Mouse (Mus musculus): ENCODE data around the gene Fbxo46. TPM values are rescaled to one million over a fixed set of nuclear protein-coding genes. Genes with fewer than 3 reads are reported as not detected.

Fbxo46 gene
- total RNA-seq, 4 experiments from 2014 or later: 13.3 to 15.1 (median 14.4) TPM

DNA sequence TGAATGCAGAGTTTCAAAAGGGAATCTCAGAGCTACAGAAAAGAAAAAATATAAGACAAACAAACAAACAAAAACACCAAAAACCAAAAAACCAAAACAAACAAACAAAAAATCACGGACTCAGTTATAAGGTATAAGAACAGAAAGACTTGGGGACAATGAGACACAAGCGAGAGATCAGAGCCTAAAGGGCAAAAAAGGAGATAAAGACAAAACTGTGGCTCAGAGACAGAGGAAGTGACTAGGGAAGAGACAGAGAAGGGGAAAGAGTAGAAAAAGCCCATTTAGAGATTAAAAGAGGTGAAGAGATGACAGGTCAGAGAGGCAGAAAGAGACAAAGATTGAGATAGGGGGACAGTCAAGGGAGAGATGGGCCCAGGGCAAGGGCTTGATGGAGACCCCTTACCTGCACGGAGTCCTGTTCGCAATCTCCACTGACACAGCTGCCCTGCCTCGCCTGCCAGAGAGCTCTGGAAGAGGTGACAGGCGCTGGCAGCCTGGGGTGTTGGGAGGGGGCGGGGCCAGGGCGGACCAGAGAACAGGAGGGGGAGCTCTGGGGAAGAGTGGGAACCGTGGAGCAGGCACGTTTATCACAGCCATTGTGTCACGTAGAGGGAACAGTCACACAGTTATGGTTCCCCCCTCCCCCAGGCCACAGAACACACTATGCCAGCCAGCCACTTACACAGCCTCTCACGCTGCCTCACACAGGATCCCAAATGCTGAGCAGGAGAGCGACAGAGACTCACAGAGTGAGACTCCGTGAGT lies 46.2 kb downstream of the Fbxo46 start, which contains the start of gene Gipr:
Gene Gipr, minus strand, starts transcription at position 472 of the 768 bp plus-strand sequence.
- DNase-seq (ENCODE audit: low spot score in 2 of 2): no peak

- DNase-seq (ENCODE audit: low spot score in 2 of 2): no peak
Observed at GRCm38 (mm10) chr7:19166990-19167389, 47.3 kb downstream of the Fbxo46 start.

DNA sequence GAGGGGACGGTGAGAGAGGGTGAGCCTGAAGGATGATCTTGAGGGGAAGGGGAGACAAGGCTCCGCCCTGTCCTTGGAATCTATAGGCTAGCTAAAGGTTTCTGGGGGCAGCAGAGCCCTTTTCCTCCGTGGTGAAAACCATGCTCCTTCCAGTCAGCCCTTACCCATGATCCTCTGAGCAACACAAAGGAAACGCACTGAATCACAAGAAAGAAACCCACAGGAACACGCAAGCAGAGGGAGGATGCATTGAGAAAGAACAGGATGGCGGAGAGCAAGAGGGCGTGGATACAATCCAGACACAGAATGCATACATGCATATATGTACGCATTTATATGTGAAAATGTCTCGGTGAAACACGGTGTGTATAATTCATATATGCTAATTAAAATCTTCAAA lies 49.8 kb downstream of the Fbxo46 start:
- DNase-seq (ENCODE audit: low spot score in 2 of 2): no peak

- DNase-seq (ENCODE audit: low spot score in 2 of 2): no peak
Observed at GRCm38 (mm10) chr7:19170142-19170541, 50.5 kb downstream of the Fbxo46 start.

GRCm38 (mm10) chr7:19171831-19172230 lies 52.2 kb downstream of the Fbxo46 start:
- DNase-seq (ENCODE audit: low spot score in 2 of 2): no peak

DNA sequence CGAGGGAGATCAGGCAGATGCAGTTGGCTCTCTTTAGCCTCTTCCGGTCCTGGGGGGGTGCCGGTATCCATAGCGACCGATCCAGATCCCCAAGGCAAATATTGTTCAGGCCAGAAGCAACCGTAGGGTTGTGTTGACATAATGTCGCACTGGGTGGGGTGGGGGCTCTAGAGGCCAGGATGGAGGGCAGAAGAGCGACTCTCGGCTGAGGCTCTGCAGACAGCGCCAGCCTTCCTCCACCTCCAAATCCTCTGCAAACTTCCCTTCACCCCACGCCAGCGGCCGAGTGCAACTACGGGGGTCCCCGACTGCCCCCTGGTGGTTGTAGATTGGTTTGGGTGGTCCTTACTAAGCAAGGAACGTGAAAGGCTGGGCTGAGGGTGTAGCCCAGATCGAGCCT lies 53.2 kb downstream of the Fbxo46 start:
- DNase-seq (ENCODE audit: low spot score in 2 of 2): peak; percentile 72 to 83

DNA sequence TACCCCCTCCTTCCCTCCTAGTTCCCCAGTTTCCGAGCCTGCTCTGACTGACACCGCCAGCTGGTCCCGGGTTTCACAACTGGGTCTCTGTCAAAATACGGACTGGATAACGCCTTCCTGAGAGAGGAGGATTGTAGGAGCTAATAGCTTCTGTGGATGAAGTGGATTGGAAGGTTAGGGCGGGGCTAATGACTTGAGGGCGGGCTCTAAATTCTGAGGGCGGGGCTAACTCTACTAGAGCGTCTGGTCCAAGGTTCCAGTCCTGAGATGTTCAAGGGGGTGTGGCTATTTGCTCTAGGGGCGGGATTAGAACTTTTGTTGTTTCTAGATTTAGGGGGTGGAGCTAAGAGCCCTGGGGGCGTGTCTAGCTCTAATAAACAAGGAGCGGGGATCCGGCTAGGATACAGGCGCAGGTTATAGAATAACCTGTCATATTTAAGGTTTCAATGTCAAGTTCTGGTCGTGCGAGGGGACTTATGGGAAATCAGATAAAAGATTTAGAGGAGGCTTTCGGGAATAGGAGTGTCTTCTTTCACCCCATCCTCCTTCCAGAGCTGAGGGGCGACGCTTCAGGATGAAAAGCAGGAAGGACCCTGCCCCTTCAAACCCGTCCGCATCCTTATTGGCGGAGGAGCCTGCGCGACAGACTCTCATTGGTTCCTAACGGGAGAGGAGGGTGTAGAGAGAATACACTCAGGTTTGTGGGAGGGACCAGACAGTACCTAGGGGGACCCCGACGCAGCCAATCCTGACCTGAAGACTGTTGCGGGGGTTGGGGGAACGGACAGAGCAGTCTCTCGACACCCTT lies 56.3 kb downstream of the Fbxo46 start, which contains the start of gene Eml2:
Gene Eml2, plus strand, starts transcription at position 714 of the 808 bp plus-strand sequence.
- peak; percentile 90 to 92 for DNase-seq (ENCODE audit: low spot score in 2 of 2)

DNA sequence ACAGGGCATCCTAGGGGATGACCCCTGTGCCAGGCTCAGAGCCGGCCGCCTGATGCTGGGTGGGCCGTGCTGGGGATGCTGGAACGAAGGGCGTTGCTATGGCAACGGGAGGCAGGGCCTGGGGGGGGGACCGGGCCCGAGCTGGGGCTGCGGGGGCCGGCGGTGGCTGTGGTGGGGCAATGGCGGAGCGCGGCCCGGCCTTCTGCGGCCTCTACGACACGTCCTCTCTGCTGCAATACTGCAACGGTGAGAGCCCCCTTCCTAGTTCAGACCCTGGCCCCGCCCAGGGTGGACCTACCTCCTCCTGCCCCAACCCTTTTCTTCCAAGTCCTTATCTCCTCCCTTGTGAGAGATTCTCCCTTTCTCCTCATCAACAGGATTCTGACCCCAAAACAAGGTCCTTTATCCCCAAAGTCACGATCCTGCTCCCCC lies 56.9 kb downstream of the Fbxo46 start:
- DNase-seq (ENCODE audit: low spot score in 2 of 2): no peak

DNA sequence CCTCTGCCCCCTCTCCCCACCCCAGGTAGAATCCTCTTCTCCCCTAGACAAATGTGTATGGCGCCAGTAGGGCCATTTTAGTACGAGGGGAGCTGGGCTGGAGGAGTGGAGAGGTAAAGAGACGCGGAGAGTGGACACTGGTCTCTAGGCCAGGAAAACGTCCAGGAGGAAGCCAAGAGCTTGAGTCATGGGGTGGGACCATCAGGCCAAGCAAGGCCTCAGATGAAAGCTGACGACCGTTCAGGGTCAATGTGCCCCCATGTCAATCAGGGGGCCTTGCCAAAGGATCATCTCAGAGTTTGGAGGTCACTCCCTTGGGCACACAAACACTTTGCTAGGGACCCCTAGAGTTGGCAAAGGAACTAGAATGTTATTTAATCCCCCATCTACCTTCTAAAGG lies 57.6 kb downstream of the Fbxo46 start:
- no peak for DNase-seq (ENCODE audit: low spot score in 2 of 2)

DNA sequence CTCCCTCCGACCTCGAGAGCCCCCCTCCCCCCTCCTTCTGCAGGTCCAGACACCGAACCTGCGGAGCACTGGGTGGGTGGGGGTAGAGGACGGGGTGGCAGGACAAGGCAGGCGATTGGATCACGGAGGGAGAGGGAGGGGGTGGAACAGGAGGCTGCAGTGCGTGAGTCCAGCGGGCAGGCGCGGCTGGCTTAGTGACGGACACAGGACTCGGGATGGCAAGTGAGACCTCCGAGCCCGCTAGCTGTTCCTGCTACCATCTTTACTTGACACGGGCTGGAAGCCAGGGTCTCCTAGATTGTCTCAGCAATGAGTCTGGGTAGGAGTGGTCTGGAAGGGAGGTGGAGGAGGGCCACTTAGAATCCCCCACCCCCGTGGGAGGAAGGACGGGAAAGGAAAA lies 58.4 kb downstream of the Fbxo46 start:
- DNase-seq (ENCODE audit: low spot score in 2 of 2): peak in 1 of 2 experiments; percentile 52

DNA sequence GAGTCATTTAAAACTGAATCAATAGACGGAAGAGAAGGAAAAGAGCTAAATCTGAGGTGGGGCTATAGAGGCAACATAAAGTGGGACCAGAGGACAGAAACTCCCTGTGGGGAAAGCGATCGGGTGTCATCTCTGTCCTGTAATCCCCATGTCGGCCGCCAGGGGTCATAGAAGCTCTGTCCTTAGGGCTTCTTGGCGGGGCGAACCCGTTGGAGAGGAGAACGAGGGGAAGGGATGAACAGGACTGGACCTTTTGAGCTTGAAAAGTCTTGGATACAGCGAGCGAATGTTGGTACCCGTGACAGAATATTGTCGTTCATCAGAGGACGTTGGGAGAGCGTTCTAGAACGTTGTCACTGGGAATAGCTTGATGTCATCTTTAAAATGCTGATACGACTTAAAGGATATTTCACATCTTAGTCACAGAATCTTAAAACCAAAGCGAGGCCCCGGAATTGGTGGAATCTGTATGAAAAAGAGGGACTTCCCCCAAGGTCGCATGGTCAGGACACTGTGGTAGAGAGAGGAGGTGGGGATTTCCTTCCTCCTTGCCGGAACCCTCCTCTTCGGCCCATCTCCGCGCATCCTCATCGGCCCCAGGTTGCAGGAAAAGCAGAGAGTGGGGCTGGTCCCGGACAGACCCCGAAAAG lies 58.9 kb downstream of the Fbxo46 start:
- DNase-seq (ENCODE audit: low spot score in 2 of 2): peak; percentile 79 to 84

DNA sequence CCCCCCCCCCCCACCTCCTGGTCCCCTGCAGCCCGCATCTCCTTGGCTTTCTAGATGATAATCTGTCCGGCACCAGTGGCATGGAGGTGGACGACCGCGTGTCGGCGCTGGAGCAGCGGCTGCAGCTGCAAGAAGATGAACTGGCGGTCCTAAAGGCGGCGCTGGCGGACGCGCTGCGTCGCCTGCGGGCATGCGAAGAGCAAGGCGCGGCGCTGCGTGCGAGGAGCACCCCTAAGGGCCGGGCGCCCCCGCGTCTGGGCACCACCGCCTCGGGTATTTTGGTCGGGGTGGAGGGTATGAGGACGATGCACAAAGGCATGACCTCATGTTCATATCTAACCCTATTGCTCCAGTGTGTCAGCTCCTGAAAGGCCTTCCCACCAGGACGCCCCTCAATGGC lies 59.5 kb downstream of the Fbxo46 start:
- peak in 1 of 2 experiments; percentile 57 for DNase-seq (ENCODE audit: low spot score in 2 of 2)

- no peak for DNase-seq (ENCODE audit: low spot score in 2 of 2)
Observed at GRCm38 (mm10) chr7:19179936-19180335, 60.3 kb downstream of the Fbxo46 start.

DNA sequence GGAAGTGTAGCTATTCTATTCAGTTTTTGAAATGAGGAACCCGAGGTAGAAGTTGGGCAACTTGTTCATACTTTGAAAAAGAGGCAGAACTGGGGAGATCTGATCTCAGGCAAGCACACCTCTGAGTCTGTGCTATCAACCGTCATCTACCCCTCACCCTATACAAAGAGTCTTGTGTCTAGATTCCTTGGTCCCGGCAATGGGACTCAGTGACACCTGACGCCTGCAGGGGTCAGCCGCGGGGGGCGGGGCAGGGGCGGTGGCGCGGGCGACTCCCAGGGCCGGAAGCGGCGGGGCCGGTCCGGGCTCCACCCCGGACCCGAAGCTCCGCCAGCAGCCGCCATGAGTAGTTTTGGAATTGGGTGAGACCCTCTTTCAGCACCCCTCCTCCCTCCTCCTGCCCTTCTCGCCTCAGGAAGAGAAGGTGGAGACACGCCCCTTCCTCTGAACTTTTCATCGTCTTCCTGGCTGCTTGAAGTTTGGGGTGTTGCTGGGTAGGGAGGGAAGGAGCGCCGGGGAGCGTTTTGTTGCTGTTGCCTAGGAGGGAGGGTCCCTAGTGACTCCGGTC lies 61.3 kb downstream of the Fbxo46 start:
- DNase-seq (ENCODE audit: low spot score in 2 of 2): no peak

- DNase-seq (ENCODE audit: low spot score in 2 of 2): no peak
Observed at GRCm38 (mm10) chr7:19184250-19184649, 64.6 kb downstream of the Fbxo46 start.

DNA sequence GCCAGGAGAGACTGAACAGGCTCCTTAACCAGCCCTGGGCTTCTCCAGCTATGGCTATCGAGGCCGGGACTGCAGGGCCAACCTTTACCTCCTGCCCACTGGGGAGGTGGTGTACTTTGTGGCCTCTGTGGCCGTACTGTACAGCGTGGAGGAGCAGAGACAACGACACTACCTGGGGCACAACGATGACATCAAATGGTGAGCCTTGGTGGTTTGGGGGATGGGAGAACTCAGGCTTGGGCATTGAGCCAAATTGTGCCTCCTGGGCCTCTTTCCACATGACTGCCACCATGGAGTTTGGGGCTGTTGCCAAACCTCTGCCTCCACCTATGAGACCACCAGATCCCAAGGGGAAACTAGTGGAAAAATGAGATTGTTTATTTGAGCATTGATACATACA lies 65.1 kb downstream of the Fbxo46 start:
- DNase-seq (ENCODE audit: low spot score in 2 of 2): no peak

Small RNAs within 50 kb of the gene (microRNA-seq; reads per million reads assigned to microRNA genes)
- 2.9 to 5.6 reads per million in 2 experiments for gene Mir3100
- gene Mir330: 9,716 to 12,901 reads per million in 2 experiments

Other genes starting within 250 kb of the Fbxo46 start
- 10 to 100 TPM; 11.2 to 15.5 (median 13.4) TPM for gene Pglyrp1, start 248.5 kb upstream of the Fbxo46 start, total RNA-seq (2022)
- gene Ccdc61, start 209.4 kb upstream of the Fbxo46 start, total RNA-seq (2022): 10 to 100 TPM in 2 of 4 experiments, 1 to 10 TPM in 2; 9.4 to 14.3 (median 11.4) TPM
- 10 to 100 TPM; 71.3 to 76.7 (median 74.6) TPM for gene Nova2, start 194.0 kb upstream of the Fbxo46 start, total RNA-seq (2022)
- 1 to 10 TPM in 1 of 4 experiments, under 1 TPM in 2, not detected in 1; 0.60 to 1.5 (median 0.91) TPM for gene Nanos2, start 132.5 kb upstream of the Fbxo46 start, total RNA-seq (2022)
- gene Mypop, start 128.6 kb upstream of the Fbxo46 start, total RNA-seq (2022): 10 to 100 TPM; 42.4 to 49.6 (median 45.8) TPM
- gene Irf2bp1, start 115.8 kb upstream of the Fbxo46 start, total RNA-seq (2022): 10 to 100 TPM; 47.6 to 49.2 (median 47.9) TPM
- gene Foxa3, start 96.3 kb upstream of the Fbxo46 start, total RNA-seq (2022): not detected
- 100 to 1,000 TPM; 100 to 113 (median 109) TPM for gene Sympk, start 95.5 kb upstream of the Fbxo46 start, total RNA-seq (2022)
- gene Rsph6a, start 65.2 kb upstream of the Fbxo46 start, total RNA-seq (2022): under 1 TPM in 2 of 4 experiments, not detected in 2; 0.41 to 0.61 TPM
- gene Dmwd, start 43.6 kb upstream of the Fbxo46 start, total RNA-seq (2022): 100 to 1,000 TPM; 136 to 144 (median 141) TPM
- 10 to 100 TPM; 35.6 to 55.8 (median 45.3) TPM for gene Dmpk, start 36.0 kb upstream of the Fbxo46 start, total RNA-seq (2022)
- 1 to 10 TPM; 2.0 to 3.7 (median 3.6) TPM for gene Six5, start 25.3 kb upstream of the Fbxo46 start, total RNA-seq (2022)
- under 1 TPM; 0.18 to 0.57 (median 0.31) TPM for gene Gm4969, start 1.5 kb upstream of the Fbxo46 start, total RNA-seq (2022)
- 10 to 100 TPM; 18.6 to 20.9 (median 20.4) TPM for gene Qpctl, start 29.4 kb downstream of the Fbxo46 start, total RNA-seq (2022)
- 10 to 100 TPM; 75.6 to 82.3 (median 78.2) TPM for gene Snrpd2, start 29.9 kb downstream of the Fbxo46 start, total RNA-seq (2022)
- gene Gipr, start 46.3 kb downstream of the Fbxo46 start, total RNA-seq (2022): 1 to 10 TPM; 1.0 to 1.5 (median 1.2) TPM
- 100 to 1,000 TPM; 156 to 198 (median 171) TPM for gene Eml2, start 56.6 kb downstream of the Fbxo46 start, total RNA-seq (2022)
- gene Gpr4, start 92.7 kb downstream of the Fbxo46 start, total RNA-seq (2022): 1 to 10 TPM; 1.3 to 2.7 (median 1.8) TPM
- gene Opa3, start 108.5 kb downstream of the Fbxo46 start, total RNA-seq (2022): 10 to 100 TPM; 33.8 to 45.7 (median 40.7) TPM
- 10 to 100 TPM; 17.4 to 26.8 (median 19.5) TPM for gene Vasp, start 152.0 kb downstream of the Fbxo46 start, total RNA-seq (2022)
- gene Ppm1n, start 160.2 kb downstream of the Fbxo46 start, total RNA-seq (2022): under 1 TPM in 1 of 4 experiments, not detected in 3; 0.28 TPM
- gene Rtn2, start 162.8 kb downstream of the Fbxo46 start, total RNA-seq (2022): 10 to 100 TPM; 76.6 to 96.7 (median 85.4) TPM
- 10 to 100 TPM in 3 of 4 experiments, 1 to 10 TPM in 1; 5.4 to 13.8 (median 10.7) TPM for gene Fosb, start 190.2 kb downstream of the Fbxo46 start, total RNA-seq (2022)
- gene Ercc1, start 224.9 kb downstream of the Fbxo46 start, total RNA-seq (2022): 10 to 100 TPM; 41.9 to 47.8 (median 43.2) TPM
- 10 to 100 TPM; 18.3 to 20.2 (median 19.0) TPM for gene Cd3eap, start 239.6 kb downstream of the Fbxo46 start, total RNA-seq (2022)
- gene Ppp1r13l, start 239.9 kb downstream of the Fbxo46 start, total RNA-seq (2022): 1 to 10 TPM; 5.7 to 9.2 (median 8.1) TPM